Mouse (Mus musculus) C2C12 (cell line): ENCODE measurements around the gene Rtp2. TPM values are rescaled to one million over a fixed set of nuclear protein-coding genes. Genes with fewer than 3 reads are reported as not detected.

Experiments used
- H3K27me3 ChIP-seq: one replicate; pipeline ENCODE4 v1.6.1; 2011; ENCODE audit not compliant: control insufficient read depth, insufficient read depth, insufficient read length
- H3K36me3 ChIP-seq: one replicate; pipeline ENCODE4 v1.6.1; 2011; ENCODE audit not compliant: control insufficient read depth, insufficient read depth
- H3K4me3 ChIP-seq: one replicate; pipeline ENCODE4 v1.5.1; 2011; ENCODE audit warnings: mild to moderate bottlenecking, control low read depth; ENCODE audit not compliant: poor library complexity, insufficient read depth, severe bottlenecking
- H3K79me2 ChIP-seq: one replicate; pipeline ENCODE4 v1.6.1; 2011; ENCODE audit not compliant: control insufficient read depth, insufficient read depth
- H3K79me3 ChIP-seq: one replicate; pipeline ENCODE4 v1.6.1; 2011; ENCODE audit warnings: low read depth, control low read depth
- H3ac ChIP-seq: one replicate; pipeline ENCODE3; 2011; ENCODE audit warnings: low read depth; ENCODE audit not compliant: control insufficient read depth, insufficient read length
- CEBPB ChIP-seq: IDR thresholded peaks from one replicate; pipeline ENCODE4 v1.6.1; 2011; ENCODE audit warnings: low read depth, mild to moderate bottlenecking, control low read depth, moderate library complexity
- CTCF ChIP-seq: IDR thresholded peaks from one replicate; pipeline ENCODE4 v1.5.1; 2011; ENCODE audit not compliant: control insufficient read depth, insufficient read depth, insufficient read length
- FOSL1 ChIP-seq: IDR thresholded peaks from one replicate; pipeline ENCODE4 v1.8.0; 2011; ENCODE audit warnings: mild to moderate bottlenecking, low read length; ENCODE audit not compliant: poor library complexity, insufficient read depth, severe bottlenecking
- MAX ChIP-seq: IDR thresholded peaks from one replicate; pipeline ENCODE4 v1.6.1; 2011; ENCODE audit warnings: mild to moderate bottlenecking, control low read depth
- MYOD1 ChIP-seq: IDR thresholded peaks from one replicate; pipeline ENCODE4 v1.6.1; 2011; ENCODE audit warnings: low read depth; ENCODE audit not compliant: control insufficient read depth, insufficient read length
- MYOG ChIP-seq: IDR thresholded peaks from one replicate; pipeline ENCODE4 v1.6.1; 2011; ENCODE audit not compliant: control insufficient read depth, insufficient read length; ENCODE audit errors: extremely low read depth
- USF1 ChIP-seq: IDR thresholded peaks from one replicate; pipeline ENCODE4 v1.6.1; 2011; ENCODE audit warnings: low read depth, mild to moderate bottlenecking, control low read depth, moderate library complexity
- polyA plus RNA-seq: library from polyadenylated mRNA; unstranded; fragments of >200 nt; fragmentation: generic; extraction: Trizol; gene quantifications from one replicate; pipeline ENCODE4 v1.2.1, GENCODE M21; 2012; ENCODE audit warnings: missing spikeins

The Rtp2 gene
- polyA plus RNA-seq, 1 experiment = not detected

DNA sequence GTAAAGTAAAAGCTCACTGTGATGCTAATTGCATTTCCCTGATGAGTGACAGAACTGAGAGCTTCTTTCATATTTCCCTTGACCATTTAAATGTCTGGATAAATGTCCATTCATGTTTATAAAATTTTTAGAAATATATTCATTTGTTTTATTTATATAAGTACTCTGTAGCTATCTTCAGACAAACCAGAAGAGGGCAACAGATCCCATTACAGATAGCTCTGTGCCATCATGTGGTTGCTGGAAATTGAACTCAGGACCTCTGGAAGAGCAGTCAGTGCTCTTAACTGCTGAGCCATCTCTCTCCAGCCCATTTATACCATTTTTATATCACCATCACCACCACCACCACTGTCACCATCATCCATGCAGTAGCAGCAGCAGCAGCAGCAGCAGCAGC, 26.7 kb upstream of the Rtp2 start:
- no peak for TF ChIP-seq MAX
- TF ChIP-seq MYOD1 = no peak
- TF ChIP-seq CTCF = no peak
- no peak for TF ChIP-seq FOSL1
- no peak for TF ChIP-seq CEBPB
- no peak for TF ChIP-seq MYOG
- TF ChIP-seq USF1 = no peak
- H3K4me3 ChIP-seq = no peak overlapping the region
- H3K79me3 ChIP-seq = no peaks in the 10 kb centered on the region
- H3K79me2 ChIP-seq = no peaks in the 10 kb centered on the region
- H3K27me3 ChIP-seq = no peaks in the 10 kb centered on the region
- H3ac ChIP-seq = no peak overlapping the region
- no peaks in the 10 kb centered on the region for H3K36me3 ChIP-seq

DNA sequence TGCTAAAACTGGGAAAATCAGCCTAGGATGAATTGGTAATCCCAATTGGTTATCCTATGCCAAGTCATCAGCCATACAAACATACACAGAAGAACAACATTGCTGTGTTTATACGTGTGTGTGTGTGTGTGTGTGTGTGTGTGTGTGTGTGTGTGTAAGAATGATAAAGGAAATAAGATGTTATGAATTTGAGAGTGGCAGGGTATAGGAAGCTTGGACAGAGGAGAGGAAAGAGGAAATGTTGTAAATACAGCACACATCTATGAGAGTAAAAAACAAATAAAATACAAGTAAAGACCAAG, 21.7 kb upstream of the Rtp2 start:
- Histone ChIP-seq H3K4me3 (no peak overlapping the region), H3K79me2 (no peaks in the 10 kb centered on the region), H3K36me3 (no peaks in the 10 kb centered on the region), H3K27me3 (no peaks in the 10 kb centered on the region), H3K79me3 (no peaks in the 10 kb centered on the region), H3ac (no peak overlapping the region)
- TF ChIP-seq MYOD1 (no peak), FOSL1 (no peak), MAX (no peak), CEBPB (no peak), USF1 (no peak), CTCF (no peak), MYOG (no peak)

DNA sequence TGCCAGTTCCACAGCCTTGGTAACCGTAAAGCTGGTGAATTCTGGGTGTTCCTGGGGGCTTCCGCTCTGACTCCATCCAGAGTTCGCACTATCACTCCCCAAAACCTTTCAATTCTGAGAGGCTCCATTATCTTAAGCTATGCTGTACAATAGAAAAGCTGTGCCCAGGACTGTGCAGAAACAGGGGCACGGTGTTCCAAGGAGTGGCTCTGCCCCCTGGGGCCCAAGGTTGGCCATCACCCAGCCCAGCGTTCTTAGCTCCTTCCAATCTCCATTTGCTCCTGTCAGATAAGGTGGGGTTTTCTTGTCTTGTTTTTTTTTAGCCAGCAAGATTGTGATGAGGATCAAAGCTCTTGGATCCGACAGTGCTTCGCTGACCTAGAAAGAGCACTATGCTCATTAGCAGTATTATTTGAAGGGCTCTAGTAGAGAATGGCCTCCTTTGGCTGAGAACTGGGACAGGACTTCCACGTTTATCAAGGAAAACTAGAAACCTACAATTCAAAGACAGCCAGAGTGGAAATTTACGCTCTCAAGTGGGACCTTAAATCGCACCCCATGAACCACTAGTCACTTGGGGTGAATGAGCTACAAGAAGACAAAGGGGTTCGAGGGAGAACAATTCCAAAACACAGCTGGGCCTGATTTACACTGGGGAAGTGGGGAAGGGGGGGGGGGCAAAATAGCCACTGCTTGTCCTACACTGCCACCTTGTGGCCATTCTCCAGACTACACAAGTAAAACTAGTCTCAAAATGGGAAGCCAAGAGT, 21.2 kb upstream of the Rtp2 start:
- Histone ChIP-seq H3K36me3 (no peaks in the 10 kb centered on the region), H3ac (no peak overlapping the region), H3K4me3 (no peak overlapping the region), H3K27me3 (no peaks in the 10 kb centered on the region), H3K79me3 (no peaks in the 10 kb centered on the region), H3K79me2 (no peaks in the 10 kb centered on the region)
- TF ChIP-seq MYOG = no peak
- TF ChIP-seq CEBPB = no peak
- no peak for TF ChIP-seq MAX
- no peak for TF ChIP-seq CTCF
- TF ChIP-seq USF1 = no peak
- no peak for TF ChIP-seq FOSL1
- TF ChIP-seq MYOD1 = no peak

DNA sequence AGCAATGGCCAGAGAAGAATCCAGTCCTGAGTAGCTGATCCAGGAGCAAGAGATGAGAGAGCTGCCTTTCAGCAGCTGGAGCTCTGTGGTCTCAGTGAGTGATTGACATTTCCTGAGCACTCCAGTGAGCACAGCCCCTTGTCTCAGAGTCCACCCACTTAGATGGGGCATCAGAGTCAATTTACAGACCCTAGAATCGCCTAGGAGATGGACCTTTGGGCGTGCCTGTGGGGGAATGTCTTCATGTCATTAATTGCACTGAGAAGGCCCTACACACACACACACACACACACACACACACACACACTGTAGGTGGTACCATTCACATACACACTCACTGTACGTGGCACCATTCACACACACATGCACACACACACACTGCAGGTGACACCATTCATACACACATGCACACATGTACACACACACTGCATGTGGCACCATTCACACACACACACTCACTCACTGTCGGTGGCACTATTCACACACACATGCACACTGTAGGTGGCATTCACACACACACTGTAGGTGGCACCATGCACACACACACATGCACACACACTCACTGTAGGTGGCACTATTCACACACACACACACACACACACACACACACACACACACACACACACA, 20.0 kb upstream of the Rtp2 start:
- Histone ChIP-seq H3K4me3 (no peak overlapping the region), H3K27me3 (no peaks in the 10 kb centered on the region), H3K79me3 (no peaks in the 10 kb centered on the region), H3K36me3 (no peaks in the 10 kb centered on the region), H3K79me2 (no peaks in the 10 kb centered on the region), H3ac (no peak overlapping the region)
- TF ChIP-seq CTCF (no peak), USF1 (no peak), MYOD1 (no peak), FOSL1 (no peak)

DNA sequence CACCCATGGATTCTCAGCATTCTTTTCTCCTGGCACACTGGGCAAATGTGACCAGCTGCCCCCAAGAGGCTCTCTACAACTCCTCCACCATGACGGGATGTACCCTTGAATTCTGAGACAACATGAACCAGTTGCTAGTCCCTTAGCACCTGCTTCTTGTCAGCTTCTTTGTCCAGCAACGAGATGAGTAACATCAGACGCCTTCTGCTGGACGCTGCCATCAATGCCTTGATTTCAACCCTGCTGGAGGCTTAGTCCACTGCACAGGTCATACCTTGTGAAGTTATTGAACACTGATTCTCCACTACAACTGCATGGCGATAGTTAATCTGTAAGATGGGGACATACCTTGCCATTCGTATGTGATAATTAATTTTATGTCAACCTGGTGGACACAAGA, 15.5 kb upstream of the Rtp2 start:
- Histone ChIP-seq H3K79me3 (no peaks in the 10 kb centered on the region), H3K27me3 (no peaks in the 10 kb centered on the region)
- no peak for TF ChIP-seq USF1
- no peak for TF ChIP-seq FOSL1
- no peak for TF ChIP-seq CEBPB
- no peak for TF ChIP-seq CTCF
- TF ChIP-seq MAX = no peak
- TF ChIP-seq MYOG = no peak
- no peak for TF ChIP-seq MYOD1

DNA sequence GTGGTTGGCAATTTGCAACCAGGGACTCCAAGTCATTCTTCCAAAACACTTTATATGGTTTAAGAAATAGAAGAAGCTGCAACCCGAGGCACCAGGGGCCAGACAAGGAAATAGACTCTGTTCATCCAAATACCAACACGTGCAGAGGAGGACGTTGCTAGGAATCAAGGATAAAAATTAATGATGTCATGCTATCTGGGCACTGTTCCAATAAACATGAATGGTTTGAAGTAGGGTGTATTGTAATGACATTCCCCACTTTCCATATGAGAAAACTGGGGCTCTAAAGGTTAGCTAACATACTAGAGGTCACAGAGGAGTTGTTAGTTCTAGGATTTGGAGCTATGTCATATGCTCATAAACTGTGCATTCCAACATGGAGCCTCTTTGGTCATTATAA, 12.6 kb upstream of the Rtp2 start:
- H3K79me3 ChIP-seq = no peaks in the 10 kb centered on the region
- H3K4me3 ChIP-seq = no peak overlapping the region
- TF ChIP-seq MAX (no peak), USF1 (no peak), FOSL1 (no peak), CEBPB (no peak), CTCF (no peak), MYOG (no peak), MYOD1 (no peak)
- no peaks in the 10 kb centered on the region for H3K79me2 ChIP-seq
- no peaks in the 10 kb centered on the region for H3K36me3 ChIP-seq
- no peaks in the 10 kb centered on the region for H3K27me3 ChIP-seq
- no peak overlapping the region for H3ac ChIP-seq

More for the DNA sequence above, 15.5 kb upstream of the Rtp2 start:
- Histone ChIP-seq H3K4me3 (no peak overlapping the region), H3ac (no peak overlapping the region), H3K79me2 (no peaks in the 10 kb centered on the region), H3K36me3 (no peaks in the 10 kb centered on the region)
